Mouse (Mus musculus): ENCODE results near the gene Rnf144b.

DNA sequence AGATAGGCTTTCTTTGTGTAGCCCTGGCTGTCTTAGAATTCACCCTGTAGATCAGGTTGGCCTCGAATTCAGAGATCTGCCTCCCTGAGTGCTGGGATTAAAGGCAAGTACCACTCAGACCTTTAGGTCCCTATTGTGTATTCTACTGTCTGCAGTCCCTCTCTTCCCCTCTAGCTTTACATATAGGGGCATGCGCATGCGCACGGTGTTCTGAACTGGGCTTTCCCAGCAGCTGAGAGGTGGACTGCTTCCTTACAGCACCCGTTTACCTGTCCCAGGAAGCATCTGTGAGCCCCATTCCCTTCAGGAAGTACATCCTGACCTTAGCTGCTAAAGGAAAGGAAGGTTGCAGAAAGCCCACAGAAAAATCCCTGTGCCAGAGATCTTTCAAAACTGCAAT lies 70.3 kb downstream of the Rnf144b start:
- TF ChIP-seq CTCF (IDR thresholded peaks at IDR 0.05; ENCODE audit: borderline replicate concordance, extremely low read depth, insufficient read depth, insufficient read length): no peak
- TF ChIP-seq POLR2A (IDR thresholded peaks at IDR 0.05; ENCODE audit: borderline replicate concordance, extremely low read depth, insufficient read depth, insufficient read length, poor library complexity, severe bottlenecking): no peak

Data from brain, embryonic 14.5 days (tissue).